Mouse (Mus musculus): ENCODE results near the gene Mtmr3.

Gene Mtmr3

GRCm38 (mm10) chr11:4594608-4595500, at the start of gene Mtmr3:
Mtmr3 (minus strand) TSS chr11:4594863.
- DNase-seq (ENCODE audit: low spot score in 2 of 2): peak; percentile 92 to 94

- no peak for DNase-seq (ENCODE audit: low spot score in 2 of 2)
Observed at GRCm38 (mm10) chr11:4643722-4644121, 49.1 kb upstream of the Mtmr3 start.

- no peak for DNase-seq (ENCODE audit: low spot score in 2 of 2)
Observed at GRCm38 (mm10) chr11:4641185-4641584, 46.5 kb upstream of the Mtmr3 start.

GRCm38 (mm10) chr11:4638261-4638660, 43.6 kb upstream of the Mtmr3 start:
- DNase-seq (ENCODE audit: low spot score in 2 of 2): no peak

- peak; percentile 95 to 97 for DNase-seq (ENCODE audit: low spot score in 2 of 2)
Observed at GRCm38 (mm10) chr11:4637534-4638234, 43.0 kb upstream of the Mtmr3 start, which contains the start of gene Ascc2. Ascc2 (plus strand) TSS chr11:4637747.

GRCm38 (mm10) chr11:4636782-4637342, 42.2 kb upstream of the Mtmr3 start:
- peak in 1 of 2 experiments; percentile 15 for DNase-seq (ENCODE audit: low spot score in 2 of 2)

- no peak for DNase-seq (ENCODE audit: low spot score in 2 of 2)
Observed at GRCm38 (mm10) chr11:4634395-4634794, 39.7 kb upstream of the Mtmr3 start.

- DNase-seq (ENCODE audit: low spot score in 2 of 2): no peak
Observed at GRCm38 (mm10) chr11:4633420-4633819, 38.8 kb upstream of the Mtmr3 start.

- DNase-seq (ENCODE audit: low spot score in 2 of 2): no peak
Observed at GRCm38 (mm10) chr11:4629861-4630280, 35.2 kb upstream of the Mtmr3 start.

GRCm38 (mm10) chr11:4627636-4628035, 33.0 kb upstream of the Mtmr3 start:
- no peak for DNase-seq (ENCODE audit: low spot score in 2 of 2)

- DNase-seq (ENCODE audit: low spot score in 2 of 2): no peak
Observed at GRCm38 (mm10) chr11:4625931-4626330, 31.3 kb upstream of the Mtmr3 start.

- no peak for DNase-seq (ENCODE audit: low spot score in 2 of 2)
Observed at GRCm38 (mm10) chr11:4622997-4623396, 28.3 kb upstream of the Mtmr3 start.

- no peak for DNase-seq (ENCODE audit: low spot score in 2 of 2)
Observed at GRCm38 (mm10) chr11:4622442-4622986, 27.9 kb upstream of the Mtmr3 start.

- DNase-seq (ENCODE audit: low spot score in 2 of 2): no peak
Observed at GRCm38 (mm10) chr11:4621866-4622265, 27.2 kb upstream of the Mtmr3 start.

GRCm38 (mm10) chr11:4620501-4621108, 25.9 kb upstream of the Mtmr3 start:
- peak; percentile 68 to 81 for DNase-seq (ENCODE audit: low spot score in 2 of 2)

- no peak for DNase-seq (ENCODE audit: low spot score in 2 of 2)
Observed at GRCm38 (mm10) chr11:4620017-4620485, 25.4 kb upstream of the Mtmr3 start, which contains the start of gene Gm11032. Gm11032 (plus strand) TSS chr11:4620067.

GRCm38 (mm10) chr11:4611904-4612303, 17.2 kb upstream of the Mtmr3 start:
- DNase-seq (ENCODE audit: low spot score in 2 of 2): no peak

- DNase-seq (ENCODE audit: low spot score in 2 of 2): peak in 1 of 2 experiments; percentile 41
Observed at GRCm38 (mm10) chr11:4606541-4606940, 11.9 kb upstream of the Mtmr3 start.

- DNase-seq (ENCODE audit: low spot score in 2 of 2): peak in 1 of 2 experiments; percentile 43
Observed at GRCm38 (mm10) chr11:4605414-4605813, 10.8 kb upstream of the Mtmr3 start.

GRCm38 (mm10) chr11:4604441-4604840, 9.8 kb upstream of the Mtmr3 start:
- DNase-seq (ENCODE audit: low spot score in 2 of 2): no peak

- peak; percentile 60 to 63 for DNase-seq (ENCODE audit: low spot score in 2 of 2)
Observed at GRCm38 (mm10) chr11:4602691-4603441, 8.2 kb upstream of the Mtmr3 start.
